Mouse (Mus musculus): Measurements from ENCODE around the gene Terb2.
"Not testable (repeated sequence)": the region's sequence is repeated elsewhere in the genome, so short reads cannot be mapped to it uniquely, and the experiment has no call there.

Gene Terb2

DNA sequence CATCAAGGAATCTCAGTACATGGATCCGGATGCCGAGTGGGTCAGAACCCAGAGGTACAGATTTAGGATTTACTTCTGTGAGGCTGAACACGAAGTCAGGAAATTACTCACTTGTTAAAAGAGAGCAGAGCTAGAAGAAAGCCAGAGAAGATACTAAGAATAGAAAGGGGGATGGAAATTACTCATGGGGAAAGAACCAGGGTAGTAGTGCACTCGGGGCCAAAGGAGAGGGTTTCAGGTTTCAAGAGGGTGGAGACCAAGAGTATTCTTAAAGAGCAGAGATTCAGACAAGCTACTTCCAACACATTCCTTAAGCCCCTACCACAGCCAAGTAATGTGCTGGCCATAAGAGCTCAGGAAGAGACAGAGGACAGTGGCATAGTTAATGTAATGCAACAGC lies 24.5 kb upstream of the Terb2 start:
- DNase-seq (ENCODE audit: low read depth, low spot score): peak; percentile 11

DNA sequence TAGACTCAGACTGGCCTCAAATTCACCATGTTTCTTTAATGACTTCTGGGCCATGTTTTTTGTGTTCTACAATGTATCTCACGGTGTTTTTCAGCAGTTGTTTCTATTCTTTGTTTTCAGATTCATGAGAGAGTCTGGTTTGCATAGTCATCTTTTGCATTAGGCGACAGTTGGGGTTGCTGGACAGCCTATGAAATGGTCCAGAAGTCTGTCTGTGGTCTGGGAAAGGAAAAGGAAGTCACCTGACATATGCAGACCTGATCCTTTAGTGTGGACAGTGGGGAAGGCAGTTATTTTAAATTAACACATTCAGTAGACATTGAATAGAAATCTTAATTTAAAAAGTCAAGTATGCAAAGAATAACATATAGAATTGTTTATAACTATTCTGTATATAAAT lies 23.5 kb upstream of the Terb2 start:
- no peak for DNase-seq (ENCODE audit: low read depth, low spot score)

DNA sequence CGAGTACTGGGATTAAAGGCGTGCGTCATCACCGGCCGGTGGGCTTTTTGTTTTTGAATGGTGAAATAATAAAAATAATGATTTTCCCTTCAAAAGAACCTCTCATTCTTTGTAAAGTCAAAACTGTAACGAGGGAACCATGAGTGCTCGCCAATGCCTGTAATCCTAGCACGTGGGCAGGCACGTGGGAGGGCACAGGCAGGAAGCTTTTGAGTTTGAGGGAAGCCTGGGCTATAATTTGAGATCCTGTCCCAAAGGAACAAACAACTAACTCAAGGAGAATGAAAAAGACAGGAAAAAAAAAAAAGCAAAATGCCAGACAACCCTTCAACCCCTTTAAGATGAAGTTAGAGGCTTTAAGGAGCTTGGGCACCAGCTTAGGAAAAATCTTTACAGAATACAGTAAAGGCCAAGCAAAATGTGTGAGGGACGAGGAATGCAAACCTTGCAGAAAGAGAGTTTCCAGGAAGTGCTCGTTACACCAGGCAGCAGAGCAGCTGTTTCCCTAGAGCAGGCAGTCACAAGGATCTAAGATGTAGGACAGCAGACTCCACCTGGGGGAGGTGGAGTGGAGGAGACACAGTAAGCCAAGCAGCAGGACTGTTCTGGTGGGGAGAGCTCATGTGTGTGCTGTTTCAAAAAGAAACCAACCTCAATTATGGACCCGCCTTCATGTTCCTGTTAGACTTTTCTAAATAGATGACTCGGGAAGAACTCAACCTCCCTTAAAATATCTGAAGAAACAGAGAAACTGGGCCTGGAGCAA lies 22.5 kb upstream of the Terb2 start:
- peak; percentile 67 for DNase-seq (ENCODE audit: low read depth, low spot score)

- DNase-seq (ENCODE audit: low read depth, low spot score): peak; percentile 68
These were observed 21.8 kb upstream of the Terb2 start for GRCm38 (mm10) chr2:122164293-122164692.

GRCm38 (mm10) chr2:122171292-122171691 lies 14.8 kb upstream of the Terb2 start:
- DNase-seq (ENCODE audit: low read depth, low spot score): no peak

- DNase-seq (ENCODE audit: low read depth, low spot score): peak; percentile 68
These were observed 13.9 kb upstream of the Terb2 start for GRCm38 (mm10) chr2:122172188-122172587.

GRCm38 (mm10) chr2:122180051-122180822 lies 5.8 kb upstream of the Terb2 start:
- DNase-seq (ENCODE audit: low read depth, low spot score): no peak

DNA sequence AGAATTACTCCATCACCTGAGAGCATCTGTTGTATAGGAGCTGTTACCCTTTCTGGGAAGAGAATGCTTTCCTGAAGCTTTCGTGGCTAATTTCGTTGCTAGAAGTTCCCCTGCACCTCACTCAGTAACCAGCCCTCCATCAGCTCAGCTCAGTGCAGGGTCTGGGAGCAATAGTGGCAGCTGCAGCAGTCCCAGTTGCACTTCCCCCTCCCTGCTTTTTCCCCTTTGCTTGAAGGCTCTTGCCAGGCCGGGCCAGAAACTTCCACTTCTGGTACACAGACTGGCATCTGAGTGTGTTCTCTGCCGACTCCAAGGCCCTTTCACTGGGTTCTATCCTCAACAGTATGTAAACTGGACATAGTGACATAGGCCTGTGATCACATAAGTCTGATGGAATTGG lies 986 bp upstream of the Terb2 start:
- DNase-seq (ENCODE audit: low read depth, low spot score): no peak

DNA sequence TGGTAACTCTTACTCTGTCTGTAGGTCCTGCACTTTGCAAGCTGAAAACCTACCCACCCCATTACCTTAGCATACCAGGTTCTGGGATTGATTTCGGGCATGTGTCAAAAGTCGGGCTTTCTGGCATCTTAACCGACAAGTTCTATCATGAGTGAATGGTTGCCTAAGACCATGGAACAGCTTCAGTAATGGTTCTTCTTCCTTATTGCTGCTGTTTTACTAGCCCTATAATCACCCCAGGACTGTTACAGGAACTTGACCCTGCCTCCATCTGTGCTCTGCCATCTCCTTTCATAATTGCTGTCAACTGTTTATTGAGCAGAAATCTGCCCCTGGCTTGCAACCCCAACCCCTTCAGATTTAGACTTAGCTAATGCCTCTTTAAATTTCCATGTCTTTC lies 679 bp downstream of the Terb2 start:
- no peak for DNase-seq (ENCODE audit: low read depth, low spot score)

DNA sequence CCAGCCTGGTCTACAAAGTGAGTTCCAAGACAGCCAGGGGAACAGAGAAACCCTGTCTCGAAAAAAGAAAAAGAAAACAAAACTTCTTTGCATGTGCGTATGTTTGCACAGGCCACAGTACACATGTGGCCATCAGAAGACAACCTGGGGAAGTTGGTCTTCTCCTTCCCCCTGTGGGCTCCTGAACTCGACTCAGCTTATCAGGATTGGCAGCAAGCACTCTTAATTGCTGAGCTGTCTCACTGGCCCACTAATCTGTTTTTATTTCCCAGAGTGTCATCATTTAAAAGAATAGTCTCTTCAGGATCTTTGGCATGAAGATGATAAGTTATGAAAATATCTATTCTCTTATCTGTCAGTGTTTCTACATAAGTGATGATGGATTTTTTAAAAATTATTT lies 5.8 kb downstream of the Terb2 start:
- no peak for DNase-seq (ENCODE audit: low read depth, low spot score)

GRCm38 (mm10) chr2:122194509-122194929 lies 8.4 kb downstream of the Terb2 start:
- peak; percentile 74 for DNase-seq (ENCODE audit: low read depth, low spot score)

DNA sequence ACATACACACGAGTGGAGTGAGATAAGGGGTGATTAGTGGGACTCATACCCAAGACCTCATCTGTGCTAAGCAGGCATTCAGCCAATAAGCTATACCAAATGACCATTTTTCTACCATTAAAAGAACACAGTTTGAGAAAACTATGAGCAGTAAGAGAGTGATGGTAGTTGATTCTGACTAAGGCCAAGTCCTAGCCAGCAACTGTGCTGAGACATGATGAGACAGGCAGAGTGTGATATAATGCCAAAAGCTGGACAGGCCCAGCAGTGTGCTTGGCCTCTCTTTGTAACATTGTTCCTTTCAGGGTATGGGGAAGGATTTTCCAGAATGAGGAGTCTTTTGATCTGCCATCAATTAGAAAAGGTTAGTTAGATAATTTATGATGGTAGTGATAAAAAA lies 15.4 kb downstream of the Terb2 start:
- DNase-seq (ENCODE audit: low read depth, low spot score): no peak

GRCm38 (mm10) chr2:122206440-122207107 lies 20.5 kb downstream of the Terb2 start:
- no peak for DNase-seq (ENCODE audit: low read depth, low spot score)

- no peak for DNase-seq (ENCODE audit: low read depth, low spot score)
These were observed 24.6 kb downstream of the Terb2 start for GRCm38 (mm10) chr2:122210534-122211228.

DNA sequence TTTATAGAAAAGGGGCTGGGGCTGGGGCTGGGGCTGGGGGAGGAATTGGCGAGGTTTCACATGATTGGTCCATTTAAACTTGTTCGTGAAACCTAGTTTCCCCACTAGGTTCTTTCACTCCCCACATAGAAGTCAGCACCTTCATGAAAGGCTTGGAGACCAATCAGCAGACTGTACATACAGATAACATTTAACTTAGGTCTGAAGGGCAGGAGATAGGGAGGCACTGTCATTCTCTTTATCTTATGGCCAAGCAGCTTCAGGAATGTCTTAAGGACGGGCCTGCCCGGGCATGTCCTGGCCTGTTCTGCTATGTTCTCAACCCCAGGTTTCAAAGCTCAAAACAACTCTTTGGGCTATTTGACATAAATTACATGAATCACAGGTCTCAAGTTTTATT lies 31.0 kb downstream of the Terb2 start:
- not testable (repeated sequence) for DNase-seq (ENCODE audit: low read depth, low spot score)

DNA sequence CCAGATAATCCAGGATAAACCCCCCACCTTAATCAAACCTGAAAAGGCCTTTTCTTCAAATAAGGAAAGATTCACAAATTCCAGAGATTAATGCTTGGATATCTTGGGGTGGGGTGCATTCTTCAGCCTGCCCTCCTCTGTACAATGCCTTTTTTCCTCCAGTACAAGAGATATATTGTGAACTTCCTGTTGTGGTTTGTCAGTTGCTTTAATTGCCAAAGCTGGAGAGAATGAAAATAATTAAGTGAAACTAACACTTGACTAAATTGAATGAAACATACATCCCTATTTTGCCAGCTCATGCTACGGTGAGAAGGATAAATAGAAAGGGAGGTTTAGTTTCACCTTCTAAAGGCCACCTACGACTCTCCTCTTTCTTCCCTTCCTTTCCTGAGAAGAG lies 32.2 kb downstream of the Terb2 start:
- no peak for DNase-seq (ENCODE audit: low read depth, low spot score)

DNA sequence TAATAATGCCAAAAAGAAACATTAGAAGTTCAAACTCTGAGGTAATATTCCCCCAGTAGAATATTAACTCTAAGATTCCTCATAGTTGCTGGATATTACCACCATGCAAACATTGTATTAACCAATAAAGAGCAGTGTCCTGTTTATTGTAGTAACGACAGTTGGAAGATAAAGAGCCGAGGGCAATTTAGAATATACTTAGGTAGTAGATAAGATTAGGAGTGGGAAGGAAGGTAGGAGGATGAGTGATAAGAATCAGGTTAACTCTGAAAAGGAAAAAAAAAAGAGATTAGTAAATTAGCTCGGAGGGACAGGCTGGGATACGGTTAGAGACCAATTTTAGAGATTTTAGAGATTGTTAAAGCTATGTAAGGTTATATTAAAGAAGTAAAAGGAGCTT lies 35.3 kb downstream of the Terb2 start:
- DNase-seq (ENCODE audit: low read depth, low spot score): no peak

DNA sequence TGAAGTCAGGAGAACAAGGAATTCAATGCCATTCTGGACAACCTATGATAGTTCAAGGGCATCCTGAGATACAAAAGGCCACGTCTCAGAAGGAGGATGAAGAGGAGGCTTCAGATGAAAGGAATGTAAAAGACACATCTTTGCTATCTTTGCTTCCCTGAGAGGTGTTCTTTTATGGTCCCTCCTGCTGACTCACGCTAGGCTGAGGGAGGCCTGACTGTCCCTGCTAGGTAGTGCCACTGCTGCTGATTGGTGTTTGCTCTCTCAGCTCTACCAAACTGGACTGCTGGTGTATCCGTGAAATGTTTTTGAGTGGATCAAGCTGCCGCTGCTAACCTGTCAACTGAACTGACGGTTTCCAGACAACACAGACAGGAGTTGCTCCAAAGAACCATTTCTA lies 35.7 kb downstream of the Terb2 start:
- no peak for DNase-seq (ENCODE audit: low read depth, low spot score)

DNA sequence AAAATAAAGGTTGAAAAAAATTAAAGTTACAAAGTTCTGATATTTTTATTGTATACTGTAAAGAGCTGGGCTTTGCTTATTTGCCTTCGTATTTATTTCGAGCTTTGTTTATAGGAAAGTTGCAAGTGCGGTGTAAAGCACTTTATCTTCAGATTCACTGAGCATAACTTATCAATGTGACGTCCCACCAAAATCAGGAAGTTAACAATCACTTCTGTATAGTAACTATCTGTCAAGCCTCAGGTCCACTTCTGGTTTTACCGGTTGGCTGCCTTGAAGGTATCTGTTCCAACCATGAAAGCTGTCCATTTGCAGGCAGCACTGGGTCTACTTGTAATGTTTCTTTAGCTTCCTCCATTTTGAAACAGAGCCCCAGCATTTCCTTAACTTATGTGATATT lies 36.2 kb downstream of the Terb2 start:
- DNase-seq (ENCODE audit: low read depth, low spot score): no peak

- DNase-seq (ENCODE audit: low read depth, low spot score): no peak
These were observed 37.6 kb downstream of the Terb2 start for GRCm38 (mm10) chr2:122223654-122224053.

DNA sequence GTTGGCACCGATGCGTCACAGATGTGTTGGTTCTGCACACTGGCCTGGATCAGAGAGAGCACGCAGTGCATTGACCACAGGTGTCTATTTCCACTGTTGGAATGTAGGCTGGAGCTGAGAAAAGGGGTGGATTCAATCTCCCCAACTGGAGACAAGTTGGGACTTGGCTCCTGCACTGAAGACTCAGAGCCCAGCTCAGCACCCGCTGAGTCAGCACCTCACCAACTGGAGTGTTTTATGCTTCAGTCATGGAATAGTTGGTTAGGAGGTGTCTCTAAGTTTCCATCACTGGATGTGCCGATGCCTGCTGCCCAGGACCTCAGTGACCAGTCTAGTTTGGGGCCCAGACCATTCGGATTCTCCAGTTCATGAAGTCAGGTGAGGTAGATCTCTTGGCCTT lies 44.3 kb downstream of the Terb2 start:
- no peak for DNase-seq (ENCODE audit: low read depth, low spot score)

- no peak for DNase-seq (ENCODE audit: low read depth, low spot score)
These were observed 45.5 kb downstream of the Terb2 start for GRCm38 (mm10) chr2:122231616-122232015.
